Mouse (Mus musculus) B cell, adult 67 days (primary cell): ENCODE results near the gene Rerg. TPM values are rescaled to one million over a fixed set of nuclear protein-coding genes. Genes with fewer than 3 reads are reported as not detected.

Source experiments
- total RNA-seq, 2 experiments: library from RNA; stranded (reverse); gene quantifications; 4 replicates each; pipeline ENCODE4 v1.2.4; 2023

Gene Rerg
- not detected for total RNA-seq

DNA sequence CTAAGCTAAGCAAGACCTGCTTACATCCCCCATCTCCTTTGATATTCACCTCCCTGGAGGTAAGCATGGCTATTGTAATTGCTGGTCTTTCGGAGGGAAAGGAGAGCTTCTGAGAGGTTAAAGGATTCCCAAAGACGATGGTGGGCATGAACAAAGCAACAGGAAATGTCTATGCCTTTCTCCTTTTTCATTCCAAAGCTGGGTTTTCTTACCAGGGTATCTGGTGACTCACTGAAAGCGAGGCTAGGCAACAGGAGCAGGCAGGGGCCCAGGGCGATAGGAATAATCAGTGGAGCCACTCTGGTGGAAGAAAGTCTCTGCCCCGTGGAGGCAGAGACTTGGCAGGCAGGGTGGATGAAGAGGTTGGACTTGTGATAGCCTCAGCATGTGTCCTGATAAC is at the start of gene Rerg:
TSS of gene Rerg (minus strand) at position 272 of the 400 bp plus-strand sequence.

Other genes starting within 250 kb of the Rerg start
- gene Erp27, start 248.3 kb downstream of the Rerg start, total RNA-seq = 10 to 100 TPM; 12.0 to 20.0 TPM
- gene Pde6h, start 246.7 kb downstream of the Rerg start, total RNA-seq = not detected
- 1,000 to 10,000 TPM in 1 of 2 experiments, 100 to 1,000 TPM in 1; 992 to 1,053 TPM for gene Arhgdib, start 228.6 kb downstream of the Rerg start, total RNA-seq
- not detected for gene Ptpro, start 81.8 kb upstream of the Rerg start, total RNA-seq